Mouse (Mus musculus): ENCODE results near the gene Denr.

The Denr gene

DNA sequence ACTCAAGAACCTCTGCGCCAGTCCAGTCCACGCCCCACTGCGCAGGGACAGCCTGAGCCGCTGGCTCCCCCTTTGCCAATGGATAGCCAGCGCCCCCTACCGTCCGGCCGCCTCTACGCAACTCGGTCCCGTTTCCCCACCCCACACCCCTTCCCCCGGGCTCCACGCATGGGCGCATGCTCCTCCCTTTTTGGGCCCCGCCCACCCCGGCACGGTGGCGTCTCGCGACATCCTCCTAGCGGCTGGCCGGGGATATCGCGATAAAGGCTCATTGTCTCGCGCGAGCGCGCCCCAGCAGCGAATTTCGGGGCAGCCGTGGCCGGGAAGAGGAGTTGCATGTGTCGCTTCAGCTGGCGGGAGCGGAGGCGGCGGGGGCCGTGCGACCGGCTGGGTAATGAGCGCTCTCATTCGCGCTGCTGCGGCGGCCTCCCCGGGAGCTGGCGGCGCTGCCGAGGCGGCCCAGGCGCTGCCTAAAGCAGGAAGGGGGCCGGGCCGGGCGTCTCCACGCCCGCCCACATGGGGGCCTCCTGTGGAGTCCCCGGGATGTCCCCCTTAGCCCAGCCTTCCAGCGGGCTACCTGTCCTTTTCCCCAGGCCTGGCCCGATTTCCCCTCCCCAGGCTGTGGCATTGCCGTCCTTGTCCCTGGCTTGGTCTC is at the start of gene Denr:
Denr (plus strand) TSS at position 200 of the 655 bp plus-strand sequence.
- DNase-seq, result peak; percentile 99

DNA sequence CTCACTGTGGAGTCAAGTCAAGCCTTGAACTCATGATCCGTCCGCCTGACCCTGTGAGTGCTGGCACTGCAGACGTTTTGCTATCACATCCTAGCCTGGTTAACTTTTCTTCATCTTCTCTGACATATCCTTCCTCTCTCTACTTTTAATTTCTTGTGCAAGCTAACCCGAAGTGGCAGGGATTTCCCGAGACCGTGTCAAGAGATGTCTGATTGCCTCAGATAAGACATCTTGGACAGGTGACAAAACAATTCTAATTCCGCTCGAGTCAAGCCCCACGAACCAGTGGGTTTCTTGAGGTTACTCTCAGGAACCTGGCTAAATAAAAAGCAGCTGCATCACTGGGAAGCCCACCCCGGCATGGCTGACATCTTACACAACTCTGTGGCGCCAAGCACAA is 48.2 kb upstream of the Denr start:
- DNase-seq, result no peak

DNA sequence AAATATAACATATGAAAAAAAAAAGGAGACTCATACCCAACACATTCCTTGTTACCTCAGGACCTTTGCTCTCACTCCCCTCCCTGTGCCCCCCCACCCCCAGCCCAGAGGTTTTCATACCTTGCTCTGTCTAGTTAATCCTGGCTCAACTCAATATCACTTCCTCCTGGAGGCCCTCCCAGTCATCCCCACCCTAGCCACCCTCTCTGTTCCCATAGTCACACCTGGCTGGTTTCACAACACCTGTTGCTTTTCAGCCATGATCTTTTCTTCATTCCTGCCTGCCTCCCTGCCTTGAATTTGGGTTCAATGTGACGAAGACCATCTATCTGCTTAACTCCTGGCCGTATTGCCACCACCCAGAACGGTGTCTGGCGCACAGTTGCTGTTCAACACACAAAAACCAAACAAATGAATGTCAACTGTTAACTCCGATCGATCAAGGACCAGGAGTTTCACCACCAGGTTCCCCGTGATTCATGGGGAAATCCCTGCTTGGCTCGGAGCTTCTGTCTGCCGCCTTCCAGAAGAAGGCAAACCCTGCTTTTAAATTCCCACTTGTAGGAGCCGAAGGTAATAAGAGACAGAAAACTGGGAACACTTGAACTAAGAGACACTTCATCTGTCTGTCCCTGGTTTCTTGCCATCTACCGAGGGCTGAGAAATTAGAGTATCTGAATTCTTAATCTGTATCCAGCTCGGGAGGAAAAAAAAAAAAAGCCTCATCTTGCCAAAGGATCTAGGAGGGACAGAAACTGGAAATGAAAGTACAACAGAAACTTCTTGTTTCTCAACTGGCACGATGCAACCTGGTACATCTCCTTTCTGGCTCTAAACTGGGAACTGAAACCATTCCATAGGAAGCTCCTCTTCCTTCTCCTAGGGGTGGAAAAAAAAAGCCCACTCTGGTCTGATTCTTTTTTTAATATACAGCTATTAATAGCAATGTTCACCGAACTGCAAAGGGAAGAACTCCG is 44.3 kb upstream of the Denr start:
- no peak for DNase-seq

DNA sequence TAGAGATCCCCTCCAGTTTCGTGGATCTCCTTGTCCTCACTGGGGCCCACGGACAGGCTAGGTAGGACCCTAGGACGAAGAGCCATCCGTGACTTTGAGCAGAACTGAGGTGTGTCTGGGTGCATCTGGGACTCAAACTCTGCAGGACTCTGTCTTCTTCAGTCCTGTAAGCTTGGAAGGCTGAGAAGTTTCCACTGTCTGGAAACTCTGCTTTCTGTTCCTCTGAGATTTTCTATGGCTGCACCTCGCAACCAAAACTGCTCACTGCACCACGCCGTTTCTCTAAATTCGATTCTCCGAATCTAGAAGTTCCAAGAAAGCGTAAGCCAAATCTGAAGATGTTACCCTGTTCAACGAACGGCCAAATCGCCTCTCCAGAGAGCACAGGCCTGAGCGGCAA is 43.0 kb upstream of the Denr start:
- DNase-seq, result no peak

DNA sequence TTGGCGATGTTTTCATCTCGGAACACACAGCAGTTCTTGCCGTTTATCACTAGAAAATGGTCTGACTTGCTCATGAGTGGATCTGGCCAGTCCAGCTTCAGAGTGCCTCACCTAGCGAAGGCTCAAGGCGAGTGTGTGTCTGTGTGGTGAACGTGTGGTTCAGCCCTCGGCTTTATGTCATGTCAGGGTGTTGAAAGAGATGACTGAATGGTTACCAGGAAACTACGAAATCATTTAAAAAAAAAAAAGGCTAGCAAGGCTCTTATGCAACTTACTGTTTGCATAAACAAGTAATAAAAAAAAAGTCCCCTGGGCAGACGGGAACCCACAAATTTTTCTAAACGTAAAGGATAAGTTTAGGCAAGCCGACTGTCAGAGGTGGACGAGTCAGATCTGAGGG is 41.6 kb upstream of the Denr start, which contains the start of gene Hcar2:
Hcar2 (minus strand) TSS at position 135 of the 400 bp plus-strand sequence.
- no peak for DNase-seq

DNA sequence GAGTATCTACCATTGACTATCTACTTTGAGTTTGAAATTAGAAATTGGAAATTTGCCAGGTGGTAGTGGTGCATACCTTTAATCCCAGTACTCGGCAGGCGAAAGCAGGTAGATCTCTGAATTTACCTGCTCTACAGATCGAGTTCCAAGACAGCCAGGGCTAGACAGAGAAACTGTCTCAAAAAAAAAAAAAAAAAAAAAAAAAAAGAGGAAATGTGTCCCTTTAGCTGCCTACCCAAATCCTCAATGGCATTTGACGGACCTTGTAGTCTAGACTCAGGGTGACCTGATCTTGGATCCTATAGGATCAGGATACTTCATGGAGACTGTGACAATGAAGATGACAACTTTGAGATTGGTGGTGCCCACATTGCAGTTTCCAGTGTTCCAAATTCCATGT is 40.5 kb upstream of the Denr start:
- DNase-seq, result no peak

DNA sequence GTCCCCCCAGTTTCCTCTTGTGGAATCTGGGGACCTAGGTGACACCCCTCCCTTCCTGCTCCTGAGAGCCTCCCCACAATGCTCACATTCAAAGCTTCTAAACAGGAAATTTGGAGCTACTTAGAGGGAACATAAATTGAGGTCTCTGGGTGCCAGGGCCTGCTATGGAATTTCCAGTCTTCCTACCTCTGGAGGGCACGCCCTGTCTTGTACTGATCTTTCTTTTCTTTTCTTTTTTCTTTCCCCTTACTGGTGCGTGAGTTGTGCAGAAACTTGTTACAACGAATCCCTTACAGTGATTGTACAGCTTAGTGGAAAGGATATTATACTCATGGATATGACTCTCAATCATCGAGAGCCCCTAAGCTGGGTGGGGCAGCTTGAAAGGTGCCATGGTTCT is 37.4 kb upstream of the Denr start:
- DNase-seq, result no peak

DNA sequence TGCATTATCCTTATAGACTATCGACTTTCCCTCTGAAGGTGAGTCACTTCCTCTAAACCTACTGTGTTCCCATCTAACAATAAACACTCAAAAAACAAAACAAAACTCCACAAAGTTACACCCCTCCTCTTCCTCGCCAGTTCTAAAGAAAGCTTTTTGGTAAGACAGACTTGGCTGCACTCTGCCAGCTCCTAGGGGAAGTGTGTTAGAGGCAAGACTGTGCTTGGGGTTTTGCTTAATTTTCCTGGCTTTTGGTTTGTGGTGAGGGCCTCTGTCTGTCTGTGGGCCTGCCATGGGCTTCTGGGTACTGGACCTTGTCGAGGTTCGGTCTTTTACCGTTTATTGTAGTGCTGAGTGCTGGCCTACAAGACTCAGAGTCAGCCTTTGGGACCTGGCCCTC is 32.8 kb upstream of the Denr start:
- no peak for DNase-seq

DNA sequence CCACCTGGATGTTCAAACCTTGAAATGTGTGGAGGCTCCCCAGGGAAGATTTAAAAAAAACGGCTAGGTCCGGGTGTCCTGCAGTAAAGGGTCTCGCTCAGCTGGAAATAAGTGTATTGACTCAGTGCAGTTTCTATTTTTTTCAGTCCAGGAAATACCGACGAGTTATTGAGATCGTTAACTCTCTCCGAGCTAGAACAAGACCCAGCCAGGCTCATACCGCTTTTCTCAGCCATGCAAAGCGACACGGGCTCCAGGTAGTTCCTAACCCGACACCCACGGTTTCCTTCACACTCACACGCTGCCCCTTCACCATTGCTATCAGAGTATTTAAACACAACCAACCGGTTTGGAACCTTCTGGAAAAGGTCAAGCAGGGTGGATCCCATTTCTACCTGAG is 28.9 kb upstream of the Denr start:
- DNase-seq, result peak; percentile 29

DNA sequence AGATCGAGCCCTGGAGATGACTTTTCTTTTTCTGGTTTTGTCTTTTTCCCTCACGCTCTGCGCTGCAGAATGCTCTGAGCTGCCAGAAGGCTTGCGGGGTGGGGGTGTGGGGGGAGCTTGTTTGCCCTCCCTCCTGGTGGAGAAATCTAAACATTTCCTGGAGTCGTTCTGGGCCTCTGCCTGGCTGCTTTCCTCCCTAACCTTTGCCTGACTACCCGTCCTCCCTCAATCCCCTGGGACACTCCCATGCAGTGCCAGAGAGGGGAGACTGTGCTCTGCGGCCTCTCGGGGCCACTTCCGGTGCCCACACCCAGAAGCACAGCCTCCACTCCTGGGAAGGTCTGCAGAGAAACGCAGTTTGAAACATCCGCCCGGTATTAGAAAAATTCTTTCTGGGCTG is 27.0 kb upstream of the Denr start, which contains the start of gene Hcar1:
Hcar1 (minus strand) TSS at position 93 of the 400 bp plus-strand sequence.
- DNase-seq, result peak; percentile 50

DNA sequence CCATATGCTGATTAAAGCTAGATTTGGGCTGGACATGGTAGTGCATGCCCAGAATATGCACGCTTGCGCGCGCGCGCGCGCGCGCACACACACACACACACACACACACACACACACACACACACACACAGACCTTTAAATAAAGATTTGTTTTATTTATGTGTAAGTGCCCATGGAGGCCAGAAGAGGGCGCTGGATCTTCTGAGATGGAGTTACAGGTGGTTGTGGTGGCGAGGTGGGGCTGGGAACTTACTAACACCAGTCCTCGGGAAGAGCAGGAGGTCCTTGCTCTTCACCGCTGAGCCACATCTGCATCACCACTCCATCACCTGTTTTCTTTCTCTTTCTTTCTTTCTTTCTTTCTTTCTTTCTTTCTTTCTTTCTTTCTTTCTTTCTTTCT is 26.2 kb upstream of the Denr start:
- DNase-seq, result no peak

DNA sequence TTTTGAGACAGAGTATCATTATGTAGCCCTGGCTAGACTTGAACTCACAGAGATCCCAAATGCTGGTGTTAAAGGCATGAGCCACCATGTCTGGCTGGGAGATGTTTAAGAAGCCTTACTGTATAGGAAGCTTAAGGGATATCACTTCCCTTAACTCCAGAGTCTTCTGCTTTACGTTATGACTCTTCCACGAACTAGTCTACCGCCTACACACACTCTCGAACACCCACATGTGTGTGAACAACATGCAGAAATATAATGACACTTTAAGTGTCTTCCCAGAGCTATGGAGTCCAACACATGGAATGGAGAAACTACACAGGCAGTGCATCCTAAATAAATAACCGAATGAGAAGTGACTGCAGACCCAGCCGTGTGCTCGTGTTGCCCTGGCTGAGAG is 23.1 kb upstream of the Denr start:
- no peak for DNase-seq

DNA sequence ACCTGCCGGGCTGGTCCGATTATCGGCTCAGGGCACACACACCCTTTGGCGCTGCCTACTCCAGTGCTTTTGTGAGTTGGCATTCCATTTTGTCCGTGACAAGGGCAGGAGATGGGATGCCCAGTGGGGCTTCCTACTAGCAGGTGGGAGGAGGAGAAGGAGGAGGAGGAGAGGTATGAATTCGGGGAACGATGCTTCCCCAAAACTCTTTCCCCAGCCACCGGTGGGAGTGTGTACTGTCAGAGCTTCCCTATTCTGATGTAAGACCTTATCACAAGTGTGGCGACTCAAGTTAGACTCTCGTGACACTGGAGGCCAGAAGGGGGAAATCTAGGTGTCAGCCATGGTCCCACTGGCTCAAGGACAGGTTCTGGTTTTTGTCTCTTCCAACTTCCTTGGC is 22.6 kb upstream of the Denr start:
- DNase-seq, result no peak

DNA sequence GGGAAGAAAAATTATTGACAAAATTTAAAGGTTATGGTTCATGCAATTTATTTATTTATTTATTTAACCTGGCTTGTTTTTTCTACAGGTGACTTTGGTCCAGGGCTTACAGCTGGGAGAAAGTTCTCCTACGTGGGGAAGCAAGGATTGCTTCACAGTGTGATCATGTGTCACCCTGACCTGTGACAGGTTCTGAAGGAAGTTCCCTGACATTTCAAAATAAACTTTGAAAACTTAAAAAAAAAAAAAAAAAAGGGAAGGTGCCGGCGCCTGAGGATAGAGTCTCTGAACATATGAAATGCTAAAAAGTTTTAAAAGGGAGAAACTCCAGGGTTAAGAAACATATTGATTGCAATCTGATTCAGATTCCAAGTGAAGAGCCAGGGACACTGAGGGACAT is 20.6 kb upstream of the Denr start:
- DNase-seq, result no peak

DNA sequence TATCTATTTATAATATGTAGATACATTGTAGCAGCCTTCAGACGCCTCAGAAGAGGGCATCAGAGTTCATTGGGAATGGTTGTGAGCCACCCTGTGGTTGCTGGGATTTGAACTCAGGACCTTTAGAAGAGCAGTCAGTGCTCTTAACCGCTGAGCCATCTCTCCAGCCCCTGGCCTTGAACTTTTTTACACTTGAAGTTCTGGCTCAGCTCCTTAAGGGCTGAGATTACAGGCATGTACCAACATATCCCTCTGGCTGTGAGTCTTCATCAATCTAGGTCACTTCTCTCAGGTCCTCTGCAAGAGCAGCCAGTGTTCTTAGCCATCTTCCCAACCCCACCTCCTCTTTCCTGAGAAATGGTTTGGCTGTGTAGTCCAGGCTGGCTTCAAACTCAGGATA is 16.7 kb upstream of the Denr start:
- no peak for DNase-seq

DNA sequence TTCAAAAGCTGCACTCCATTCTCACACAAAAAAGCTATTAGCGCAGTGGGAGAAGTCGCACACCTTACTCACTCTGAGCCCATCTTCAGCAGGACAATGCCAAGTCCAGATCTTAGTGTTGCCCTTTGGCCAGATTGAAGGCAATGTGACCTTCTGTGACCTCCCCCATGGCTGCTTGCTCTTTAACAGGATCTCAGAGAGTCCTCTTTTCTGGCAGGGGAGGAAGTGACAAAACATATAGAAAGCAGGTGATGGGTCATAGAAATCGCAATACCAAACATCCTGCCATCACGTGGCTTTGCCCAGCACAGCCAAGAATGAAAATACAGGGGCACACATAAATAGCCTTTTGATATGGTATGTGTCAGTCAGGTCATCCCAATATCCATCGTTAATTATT is 16.0 kb upstream of the Denr start:
- no peak for DNase-seq

DNA sequence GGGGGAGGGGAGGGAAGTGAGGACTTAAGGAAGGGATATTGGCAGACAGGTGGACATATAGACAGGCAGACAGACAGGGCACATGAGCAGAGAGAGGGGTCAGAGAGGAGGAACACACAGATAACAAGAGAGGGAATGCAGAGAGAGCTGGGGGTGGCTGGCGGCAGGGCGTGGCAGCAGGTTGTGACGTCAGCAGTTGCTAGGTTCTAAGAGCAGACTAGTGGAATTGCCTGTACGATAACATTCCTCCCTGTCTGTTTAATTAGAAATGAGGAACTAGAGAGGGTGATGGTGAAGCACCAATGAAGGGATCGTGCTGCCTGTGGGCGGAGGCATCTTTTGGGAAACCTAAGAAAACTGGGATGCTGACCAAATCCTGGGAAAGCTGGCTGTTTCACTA is 15.3 kb upstream of the Denr start:
- DNase-seq, result peak; percentile 35

DNA sequence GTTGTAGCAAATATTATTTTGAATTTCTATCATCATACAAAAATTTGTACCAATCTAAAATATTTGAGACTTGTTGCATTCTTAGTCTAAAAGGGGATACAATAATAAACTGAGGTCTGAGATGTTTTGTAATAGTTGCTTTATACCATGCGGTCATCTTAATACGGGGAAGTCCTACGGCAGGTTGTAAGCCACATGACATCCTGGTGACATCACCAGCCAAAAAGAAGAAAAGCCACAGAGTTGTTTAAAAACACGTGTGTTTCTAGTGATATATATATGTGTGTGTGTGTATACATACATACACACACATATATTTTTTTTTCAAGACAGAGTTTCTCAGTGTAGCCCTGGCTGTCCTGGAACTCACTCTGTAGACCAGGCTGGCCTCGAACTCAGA is 13.5 kb upstream of the Denr start:
- no peak for DNase-seq

DNA sequence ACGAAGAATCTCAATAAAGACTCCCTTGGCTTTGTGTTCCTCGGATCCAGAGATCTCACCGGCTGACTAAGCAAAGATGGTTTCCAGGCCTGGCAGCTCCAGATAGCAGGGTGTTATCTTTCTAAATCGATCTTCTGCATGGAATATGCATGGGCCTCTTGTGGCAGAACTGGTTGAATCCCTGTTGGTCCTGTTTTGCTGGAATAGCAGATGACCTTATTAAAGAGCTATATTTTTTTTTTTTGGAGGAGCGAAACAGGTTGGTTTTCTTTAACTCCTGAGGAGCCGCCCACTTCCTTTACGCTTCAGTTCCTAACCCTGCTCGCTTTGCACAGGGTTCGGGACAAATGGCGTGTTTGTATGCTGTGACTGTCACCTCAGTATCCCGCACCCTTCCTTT is 10.6 kb upstream of the Denr start:
- no peak for DNase-seq

DNA sequence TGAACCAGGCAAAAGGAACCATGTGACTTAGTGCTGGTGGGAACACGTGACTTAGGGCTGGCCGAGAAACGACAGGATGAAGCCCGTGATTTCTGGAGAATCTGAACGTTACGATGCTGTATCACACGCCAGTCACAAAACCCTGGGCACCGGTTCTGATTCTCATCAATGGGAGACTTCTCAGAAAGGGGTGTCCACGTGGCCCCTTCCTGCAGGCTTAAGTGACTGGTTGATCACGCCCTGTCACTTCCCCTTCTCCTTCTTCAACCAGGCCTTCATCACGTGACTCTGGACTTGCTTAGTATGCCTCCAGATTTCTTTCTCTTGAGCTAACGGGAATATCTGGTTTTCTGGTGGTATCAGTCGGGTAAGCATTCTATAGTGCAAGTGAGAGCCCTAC is 9.6 kb upstream of the Denr start:
- no peak for DNase-seq

DNA sequence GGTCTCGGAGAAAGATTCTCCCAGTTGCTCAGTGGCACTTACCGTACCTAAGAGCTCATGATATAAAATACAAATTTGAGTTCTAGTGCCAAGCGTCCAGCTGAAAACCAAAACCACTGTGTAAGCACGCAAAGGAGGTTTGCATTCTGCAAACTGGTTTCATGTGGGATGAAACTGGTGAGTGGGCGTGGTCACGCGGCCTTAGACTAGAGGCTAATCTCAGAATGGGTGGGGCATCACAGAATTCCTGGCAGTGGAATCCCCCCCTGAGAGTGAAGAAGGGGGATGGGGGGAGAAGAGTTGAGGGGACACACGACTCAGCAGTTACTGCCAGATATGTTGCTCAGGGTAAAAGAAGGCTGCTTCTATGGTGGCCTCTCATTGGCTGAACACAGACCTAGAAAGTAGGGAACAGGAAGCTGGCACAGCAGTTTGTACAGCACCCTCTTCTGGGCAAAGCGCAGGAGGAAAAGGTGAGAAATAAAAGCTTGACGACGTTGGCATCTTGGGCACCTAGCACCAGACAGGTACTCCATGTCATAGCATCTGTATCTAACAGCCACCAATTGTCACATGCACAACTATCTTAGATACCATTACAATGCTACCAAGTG is 2.8 kb upstream of the Denr start:
- no peak for DNase-seq

DNA sequence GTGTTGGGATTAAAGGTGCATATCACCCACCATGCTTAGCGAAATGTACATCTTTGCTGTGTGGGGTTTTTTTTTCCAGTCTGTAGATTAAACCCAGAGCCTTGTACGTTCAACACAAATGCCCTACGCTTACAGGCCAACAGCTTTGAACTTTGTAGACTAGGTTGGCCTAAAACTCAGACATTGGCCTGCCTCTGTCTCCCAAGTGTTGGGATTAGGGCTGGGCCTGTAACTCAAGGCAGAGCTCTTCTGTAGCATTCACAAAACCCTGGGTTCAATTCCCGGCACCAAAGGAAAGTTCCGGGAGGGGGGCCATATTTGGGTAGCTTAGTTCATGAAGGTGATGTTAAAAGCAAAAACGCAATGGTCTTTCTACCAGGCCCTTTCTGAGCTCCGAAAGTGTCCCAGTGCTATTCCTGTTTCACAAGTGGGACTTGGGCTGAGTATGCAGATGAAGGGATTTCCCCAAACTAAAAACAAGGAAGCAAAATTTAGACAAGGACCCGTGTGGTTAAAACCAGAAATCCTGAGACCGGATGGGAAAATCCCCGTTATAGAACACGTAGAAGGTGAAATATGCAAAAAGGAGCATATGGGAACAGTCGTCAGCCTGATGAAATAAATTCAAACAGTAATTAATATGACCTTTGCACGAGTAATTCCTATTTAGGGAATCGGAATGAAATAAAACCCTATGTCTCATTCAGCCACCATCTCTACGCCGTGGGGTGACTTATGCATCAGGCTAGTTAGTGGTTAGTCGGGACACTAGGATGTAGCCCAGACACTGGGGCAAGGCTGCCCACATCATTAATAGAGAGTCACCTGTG is 614 bp upstream of the Denr start:
- DNase-seq, result no peak

DNA sequence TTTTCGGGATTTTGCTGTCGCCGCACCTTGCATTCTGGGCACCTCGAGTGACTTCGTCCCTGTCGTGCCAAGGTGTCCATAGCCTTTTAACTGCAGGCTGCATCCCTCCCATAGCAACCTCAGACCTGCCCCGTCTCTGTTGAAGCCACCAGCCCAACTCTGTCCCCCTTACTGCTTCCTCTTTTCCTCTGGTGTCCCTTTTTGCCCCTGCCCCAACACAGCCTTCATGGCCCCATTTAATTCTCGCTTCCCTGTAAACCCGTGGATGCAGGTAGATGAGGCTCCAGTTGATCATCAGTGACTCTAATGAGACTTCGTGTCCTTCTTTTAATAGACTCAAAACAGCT is 629 bp downstream of the Denr start:
- DNase-seq, result no peak
